Mouse (Mus musculus): Measurements from ENCODE around the gene Cflar.

Gene Cflar

GRCm38 (mm10) chr1:58713081-58713892, 2.0 kb downstream of the Cflar start:
- DNase-seq = peak; percentile 75 to 79

GRCm38 (mm10) chr1:58713893-58714231, 2.6 kb downstream of the Cflar start:
- DNase-seq = peak; percentile 75 to 82

GRCm38 (mm10) chr1:58714361-58714760, 3.1 kb downstream of the Cflar start:
- DNase-seq = no peak

GRCm38 (mm10) chr1:58715536-58715935, 4.2 kb downstream of the Cflar start:
- DNase-seq = no peak

- no peak for DNase-seq
These were observed 5.0 kb downstream of the Cflar start for GRCm38 (mm10) chr1:58716162-58716882.

- DNase-seq = no peak
These were observed 5.5 kb downstream of the Cflar start for GRCm38 (mm10) chr1:58716883-58717220.

- DNase-seq = no peak
These were observed 6.4 kb downstream of the Cflar start for GRCm38 (mm10) chr1:58717589-58718270.

- DNase-seq = no peak
These were observed 8.1 kb downstream of the Cflar start for GRCm38 (mm10) chr1:58719356-58719945.

- DNase-seq = no peak
These were observed 8.8 kb downstream of the Cflar start for GRCm38 (mm10) chr1:58720090-58720489.

GRCm38 (mm10) chr1:58720988-58721387, 9.7 kb downstream of the Cflar start:
- no peak for DNase-seq

- DNase-seq = no peak
These were observed 11.0 kb downstream of the Cflar start for GRCm38 (mm10) chr1:58722115-58722938.

GRCm38 (mm10) chr1:58723062-58723808, 11.9 kb downstream of the Cflar start:
- DNase-seq = no peak

GRCm38 (mm10) chr1:58723809-58724405, 12.6 kb downstream of the Cflar start:
- DNase-seq = no peak

GRCm38 (mm10) chr1:58724533-58724932, 13.2 kb downstream of the Cflar start:
- no peak for DNase-seq

- no peak for DNase-seq
These were observed 13.8 kb downstream of the Cflar start for GRCm38 (mm10) chr1:58725095-58725494.

GRCm38 (mm10) chr1:58725767-58726166, 14.5 kb downstream of the Cflar start:
- peak; percentile 74 to 77 for DNase-seq

GRCm38 (mm10) chr1:58727019-58727746, 15.9 kb downstream of the Cflar start:
- peak in 1 of 2 experiments; percentile 54 for DNase-seq

- no peak for DNase-seq
These were observed 16.7 kb downstream of the Cflar start for GRCm38 (mm10) chr1:58727747-58728589.

GRCm38 (mm10) chr1:58728590-58728868, 17.2 kb downstream of the Cflar start:
- DNase-seq = no peak

- DNase-seq = peak; percentile 67 to 81
These were observed 22.3 kb downstream of the Cflar start for GRCm38 (mm10) chr1:58733636-58734035.
